Mouse (Mus musculus) hematopoietic multipotent progenitor cell, adult 10-12 weeks (in vitro differentiated cells): ENCODE data around the gene Vsig2. TPM values are rescaled to one million over a fixed set of nuclear protein-coding genes. Genes with fewer than 3 reads are reported as not detected.

Experiments used
- polyA plus RNA-seq: library from polyadenylated mRNA; stranded (reverse); fragments of >175 nt; gene quantifications from 2 replicates; pipeline ENCODE4 v1.2.3, GENCODE M21; 2012; ENCODE audit warnings: low replicate concordance

The Vsig2 gene
- not detected in 2 replicates for polyA plus RNA-seq

DNA sequence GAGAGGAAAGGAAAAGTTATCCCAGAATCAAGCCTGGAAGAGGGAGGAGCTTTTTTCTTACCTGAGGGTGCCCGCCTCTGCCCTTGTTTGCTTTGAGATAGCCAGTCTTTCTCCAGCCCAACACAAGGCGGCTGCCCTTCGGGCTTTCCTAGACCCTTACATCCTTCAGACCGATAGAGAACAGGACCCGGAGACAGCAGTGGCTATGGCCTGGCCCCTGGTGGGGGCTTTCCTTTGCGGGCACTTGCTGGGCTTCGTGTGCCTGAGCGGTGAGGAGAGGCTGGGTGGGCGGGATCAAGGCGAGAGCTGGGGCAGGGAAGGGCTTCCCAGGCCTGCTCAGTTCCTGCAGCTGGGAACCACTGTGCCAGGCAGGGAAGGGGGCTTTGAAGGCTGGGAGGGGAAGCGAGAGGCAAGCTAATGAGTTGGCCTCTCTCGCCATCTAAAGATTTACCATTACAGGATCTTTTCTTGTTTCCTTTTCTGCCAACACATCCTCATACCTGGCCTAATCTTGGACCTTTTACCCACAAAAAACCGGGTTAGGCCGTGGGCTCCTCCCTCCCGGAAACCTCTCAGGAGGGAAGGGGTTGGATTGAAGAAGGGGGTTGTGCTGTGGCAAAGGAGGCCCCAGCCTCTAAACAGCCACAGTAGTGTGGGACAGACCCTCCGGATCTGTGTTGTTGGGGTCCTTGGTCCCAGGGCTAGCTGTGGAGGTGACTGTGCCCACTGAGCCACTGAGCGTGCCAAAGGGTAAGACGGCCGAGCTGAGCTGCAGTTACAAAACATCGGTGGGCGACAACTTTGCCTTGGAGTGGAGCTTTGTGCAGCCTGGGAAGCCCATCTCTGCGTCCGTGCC is at the start of gene Vsig2:
Gene Vsig2 (plus strand): TSS at position 86 of the 856 bp plus-strand sequence.

DNA sequence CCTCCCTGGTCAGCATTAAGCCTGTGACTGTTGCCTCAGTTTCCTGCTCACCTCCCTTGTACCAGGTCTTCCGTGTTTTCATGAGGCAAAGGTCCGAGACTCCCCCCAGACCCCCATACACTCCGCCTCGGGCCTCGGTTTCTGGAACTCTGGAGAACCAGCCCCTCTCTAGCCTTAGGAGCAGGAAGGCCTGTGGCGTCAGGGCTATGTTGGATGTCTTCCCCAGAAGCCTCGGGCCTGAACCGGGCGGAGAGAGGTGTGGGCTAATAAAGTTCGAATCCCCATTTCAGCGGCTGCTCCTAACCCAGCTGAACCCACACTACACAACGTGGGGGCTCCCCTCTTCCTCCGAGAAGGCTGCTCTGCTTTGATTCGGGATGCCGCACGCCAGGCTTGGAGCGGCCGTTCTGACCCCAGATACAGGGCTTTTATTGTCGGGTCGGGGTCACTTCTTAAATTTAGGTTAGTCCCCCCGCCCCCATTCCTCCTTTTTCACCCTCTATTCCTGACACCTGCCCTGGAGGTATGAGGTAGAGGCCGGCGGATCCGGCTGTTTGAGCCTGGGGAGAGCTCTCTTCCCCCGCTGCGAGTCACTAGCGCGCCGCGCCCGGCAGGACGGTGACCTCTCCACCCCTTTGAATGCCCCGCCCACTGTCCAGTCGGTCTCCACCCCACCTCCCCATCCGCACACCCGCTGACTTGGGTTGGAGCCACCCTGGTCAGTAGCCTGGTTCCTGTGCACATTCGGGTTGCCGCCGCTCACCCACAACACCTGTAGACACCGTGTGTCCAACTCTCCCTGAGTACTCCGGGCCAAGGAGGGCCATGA is 11.4 kb upstream of the Vsig2 start, which contains the start of gene Esam:
Gene Esam (plus strand): TSS at position 683 of the 829 bp plus-strand sequence.

DNA sequence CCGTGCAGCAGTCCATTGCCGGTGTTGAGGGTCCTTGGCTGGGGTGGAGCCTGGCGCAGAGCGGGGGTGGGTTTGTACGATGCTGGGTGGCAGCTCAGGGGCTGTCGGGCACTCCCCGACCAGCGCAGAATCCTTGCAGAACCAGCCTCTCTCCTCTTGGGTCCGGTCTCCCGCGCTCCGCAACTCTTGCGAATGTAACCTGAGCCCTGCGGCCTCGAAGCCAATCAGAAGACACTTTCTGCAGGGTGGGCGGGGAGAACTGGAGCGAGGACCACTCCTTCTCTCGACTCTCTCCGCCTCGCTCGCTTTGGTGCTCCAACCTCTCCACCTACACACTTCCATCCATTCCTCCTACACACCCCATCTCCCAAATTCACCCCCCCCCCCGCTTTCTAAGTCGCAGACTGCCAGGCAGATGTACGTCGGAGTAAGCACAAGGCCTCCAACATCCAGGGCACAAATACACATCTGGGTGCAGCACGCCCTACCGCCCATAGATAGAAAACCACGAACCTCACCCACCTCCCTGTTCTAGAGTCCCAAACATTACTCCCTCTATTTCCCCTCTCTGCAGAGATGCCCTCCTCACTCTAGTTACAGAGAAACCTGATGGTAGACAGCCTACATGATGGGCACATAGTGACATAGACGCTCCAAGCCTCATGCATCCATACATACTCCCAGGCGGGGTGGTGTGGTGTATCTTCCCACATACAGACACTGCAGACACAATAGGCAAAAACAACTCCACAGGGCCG is 13.7 kb downstream of the Vsig2 start, which contains the start of gene Nrgn:
Gene Nrgn (minus strand): TSS at position 369 of the 758 bp plus-strand sequence.

DNA sequence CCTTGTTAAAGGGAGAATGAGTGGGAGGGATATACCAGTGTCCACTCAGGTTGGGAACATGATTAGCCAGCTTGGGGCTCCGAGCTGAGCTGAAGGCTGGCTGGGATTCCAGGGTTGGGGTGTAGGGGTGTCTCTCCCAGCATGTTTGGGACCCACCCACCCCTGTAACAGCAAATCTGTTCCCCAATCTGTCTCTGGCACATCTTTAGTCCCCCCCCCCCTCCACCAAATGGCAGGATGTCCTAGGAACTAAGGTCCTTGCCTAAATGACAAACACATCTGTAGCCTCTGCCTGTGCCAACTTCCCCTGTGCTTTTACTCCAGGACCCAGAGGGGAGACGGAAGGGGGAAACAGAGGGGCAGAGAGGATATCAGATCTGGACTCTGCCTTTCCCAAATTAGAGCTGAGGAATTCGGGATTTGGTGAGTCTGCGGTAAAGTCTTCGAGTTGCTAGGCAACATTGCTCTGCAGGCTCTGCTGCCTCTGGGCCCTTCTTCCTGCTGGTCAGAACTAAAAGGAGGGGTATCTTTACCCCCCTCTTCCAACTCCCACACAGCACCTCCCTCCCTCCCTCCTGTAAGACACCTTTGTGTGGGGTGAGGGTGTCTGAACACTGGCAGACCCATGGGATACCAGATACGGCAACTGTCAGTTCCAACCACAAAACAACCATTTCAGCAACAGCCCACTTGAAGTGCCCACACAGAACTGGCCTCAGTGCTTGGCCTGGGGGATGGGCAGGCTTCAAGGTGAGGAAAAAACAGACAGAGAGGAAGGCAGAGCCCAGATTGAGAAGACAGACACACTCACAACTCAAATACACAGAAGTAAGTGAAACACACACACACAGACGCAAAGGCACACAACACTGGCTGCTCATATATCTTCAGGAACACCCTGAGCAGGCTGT is 16.0 kb downstream of the Vsig2 start, which contains the start of gene Siae:
Gene Siae (plus strand): TSS at position 861 of the 911 bp plus-strand sequence.

Other genes starting within 250 kb of the Vsig2 start
- 9.7 and 21.2 TPM in 2 replicates for gene Ccdc15, start 190.8 kb upstream of the Vsig2 start, polyA plus RNA-seq
- not detected in 2 replicates for gene Hepacam, start 171.9 kb upstream of the Vsig2 start, polyA plus RNA-seq
- gene Robo4, start 137.4 kb upstream of the Vsig2 start, polyA plus RNA-seq, result 1.1 and 2.0 TPM in 2 replicates
- 0.21 and 0.71 TPM in 2 replicates for gene Robo3, start 106.0 kb upstream of the Vsig2 start, polyA plus RNA-seq
- 15.5 and 39.2 TPM in 2 replicates for gene Msantd2, start 49.9 kb upstream of the Vsig2 start, polyA plus RNA-seq
- gene Esam, start 11.2 kb upstream of the Vsig2 start, polyA plus RNA-seq, result 1.2 and 2.2 TPM in 2 replicates
- gene Nrgn, start 13.6 kb downstream of the Vsig2 start, polyA plus RNA-seq, result 101 and 116 TPM in 2 replicates
- 0.35 and 1.1 TPM in 2 replicates for gene Siae, start 16.4 kb downstream of the Vsig2 start, polyA plus RNA-seq
- gene Spa17, start 74.5 kb downstream of the Vsig2 start, polyA plus RNA-seq, result 0.77 TPM in 1 of 2 replicates, not detected in the other
- gene Tbrg1, start 118.1 kb downstream of the Vsig2 start, polyA plus RNA-seq, result 29.6 and 34.1 TPM in 2 replicates
- not detected in 2 replicates for gene Panx3, start 130.0 kb downstream of the Vsig2 start, polyA plus RNA-seq
- gene Olfr160, start 177.0 kb downstream of the Vsig2 start, polyA plus RNA-seq, result not detected in 2 replicates
- not detected in 2 replicates for gene Olfr874, start 205.9 kb downstream of the Vsig2 start, polyA plus RNA-seq
- gene Olfr875, start 232.6 kb downstream of the Vsig2 start, polyA plus RNA-seq, result not detected in 2 replicates